Mouse (Mus musculus): ENCODE measurements around the gene Cachd1.

Gene Cachd1

DNA sequence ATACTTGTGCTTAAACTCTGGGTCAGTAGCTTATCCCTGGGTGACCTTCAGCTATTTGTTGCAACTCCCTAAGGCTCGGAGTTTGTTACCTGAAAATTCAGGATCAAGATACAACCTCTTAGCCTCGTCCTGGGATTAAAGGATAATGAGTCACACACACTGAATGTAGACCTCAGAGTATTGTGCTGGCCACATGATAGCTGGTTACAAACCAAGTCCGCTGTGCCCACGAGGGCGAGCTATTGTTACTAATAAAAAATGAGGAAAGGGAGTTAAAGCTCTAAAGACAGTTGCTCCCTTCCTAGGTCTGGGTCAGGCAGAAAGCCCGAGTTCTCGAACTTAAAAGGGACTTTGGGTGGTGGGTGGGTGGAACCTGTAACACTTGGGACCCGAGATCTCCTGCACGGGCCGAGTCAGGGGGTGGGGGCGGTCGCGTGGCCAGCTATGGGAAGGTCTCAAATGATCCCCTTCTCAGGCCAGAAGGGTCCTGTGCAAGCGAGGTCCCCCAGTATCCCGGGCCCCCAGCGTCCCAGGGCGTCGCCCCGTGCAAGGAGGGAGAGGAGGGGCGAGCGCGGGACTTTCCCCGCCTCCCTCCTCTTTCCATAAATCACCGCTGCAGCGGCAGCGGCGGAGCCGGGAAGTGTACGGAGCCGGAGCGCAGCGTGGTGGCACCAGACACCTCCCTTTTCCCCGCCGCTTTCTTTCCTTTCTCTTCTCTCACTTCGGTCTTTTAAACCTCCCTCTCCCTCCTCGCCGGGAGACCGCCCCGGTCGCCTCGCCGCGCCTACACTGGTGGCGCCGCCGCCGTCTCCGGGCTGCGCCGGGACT is at the start of gene Cachd1:
Cachd1 (plus strand) TSS at position 633 of the 828 bp plus-strand sequence.
- peak; percentile 90 for DNase-seq

DNA sequence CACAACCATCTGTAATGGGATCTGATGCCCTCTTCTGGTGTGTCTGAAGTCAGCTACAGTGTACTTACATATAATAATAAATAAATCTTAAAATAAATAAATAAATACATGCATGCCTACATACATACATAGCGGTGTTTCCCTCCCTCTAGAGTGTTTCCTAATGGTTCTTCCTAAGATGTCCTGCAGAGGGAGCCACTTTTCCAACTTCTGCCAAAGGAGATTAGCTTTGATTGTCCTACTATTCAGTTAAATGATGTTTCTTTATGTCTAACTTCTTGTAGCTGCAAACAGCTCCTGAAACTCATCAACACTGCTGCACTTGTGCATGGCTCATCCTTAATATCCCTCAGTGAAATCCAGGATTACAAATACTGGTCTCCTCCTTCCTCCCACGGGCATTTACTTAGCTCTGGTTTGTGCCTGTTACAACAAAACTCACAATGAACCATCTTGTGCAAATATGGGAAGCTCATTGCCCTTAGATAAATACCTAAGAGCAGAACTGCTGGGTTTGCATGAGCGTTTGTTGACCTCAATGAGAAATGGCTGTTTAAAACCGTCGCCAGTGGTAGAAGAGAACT is 47.5 kb upstream of the Cachd1 start:
- DNase-seq, result peak; percentile 49

DNA sequence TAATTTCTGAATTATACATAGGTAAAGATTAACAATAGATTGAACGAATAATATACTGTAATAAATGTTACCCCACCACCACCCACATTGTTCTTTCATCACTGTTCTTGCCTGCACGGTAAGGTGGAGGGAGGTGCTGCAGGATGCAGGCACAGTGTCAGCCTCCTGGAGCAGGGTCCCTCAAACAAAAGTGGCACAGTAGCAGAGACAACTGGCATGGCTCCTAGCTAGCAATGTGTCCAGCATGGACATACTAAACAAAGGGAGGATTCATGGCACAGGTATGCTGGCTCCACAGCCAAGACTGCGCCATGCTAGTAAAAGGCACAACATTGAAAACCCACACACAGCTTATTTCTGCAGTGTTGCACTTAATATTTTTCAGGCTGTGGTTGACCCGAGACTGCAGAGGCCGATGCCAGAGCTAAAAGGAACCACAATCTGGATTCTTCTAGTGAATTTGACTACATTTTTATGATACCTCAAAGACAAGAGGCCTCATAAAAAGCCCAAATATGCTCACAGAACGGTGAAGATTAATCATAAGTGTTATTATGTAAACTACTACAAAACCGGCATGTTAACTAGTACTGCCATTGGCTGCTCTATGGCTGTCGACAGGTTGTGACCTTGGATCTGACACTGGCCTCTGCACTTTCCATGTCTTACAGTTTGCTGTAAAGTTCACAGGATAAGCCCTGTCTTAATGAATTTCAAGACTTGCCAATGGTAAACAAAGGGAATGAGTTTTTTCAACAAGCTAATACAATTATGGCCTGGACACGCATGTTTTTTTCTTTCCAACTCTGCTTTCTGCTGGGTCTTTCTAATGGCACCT is 41.2 kb upstream of the Cachd1 start:
- DNase-seq, result no peak

DNA sequence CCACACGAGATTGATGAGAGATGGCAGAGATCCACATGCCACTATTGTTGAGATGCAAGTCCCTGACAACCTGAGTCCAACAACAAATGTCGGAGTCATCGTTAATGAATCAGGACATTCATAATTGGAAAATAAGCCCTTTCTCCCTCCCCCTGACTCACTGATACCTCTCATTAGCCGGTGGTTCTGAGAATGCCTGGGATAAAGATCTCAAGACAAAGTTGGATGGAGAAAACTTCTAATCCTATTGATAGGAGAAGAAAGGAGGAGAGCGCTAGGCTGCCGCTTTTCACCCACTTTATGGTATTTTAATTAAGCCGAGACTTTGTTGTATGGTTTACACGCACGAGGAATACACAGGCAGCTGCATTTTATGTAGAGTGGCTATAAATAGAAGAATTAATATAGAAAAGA is 40.5 kb upstream of the Cachd1 start:
- DNase-seq, result no peak

DNA sequence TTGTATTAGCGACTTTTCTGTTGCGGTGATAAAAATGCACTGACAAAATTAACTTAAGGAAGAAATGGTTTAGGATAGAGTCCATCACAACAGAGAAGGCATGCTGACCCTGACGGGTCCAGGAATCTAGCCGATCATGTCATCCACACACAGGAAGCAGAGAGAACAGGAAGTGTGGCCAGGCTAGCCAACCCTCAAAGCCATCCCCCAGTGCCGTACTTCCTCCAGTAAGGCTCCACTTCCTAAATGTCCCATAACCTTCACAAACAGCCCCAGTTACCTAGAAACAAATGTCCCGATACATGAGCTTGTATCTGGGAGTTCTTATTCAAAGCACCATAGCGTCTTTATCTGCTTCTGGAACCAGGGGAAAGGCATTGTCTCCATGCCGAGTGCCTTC is 32.9 kb upstream of the Cachd1 start:
- no peak for DNase-seq

DNA sequence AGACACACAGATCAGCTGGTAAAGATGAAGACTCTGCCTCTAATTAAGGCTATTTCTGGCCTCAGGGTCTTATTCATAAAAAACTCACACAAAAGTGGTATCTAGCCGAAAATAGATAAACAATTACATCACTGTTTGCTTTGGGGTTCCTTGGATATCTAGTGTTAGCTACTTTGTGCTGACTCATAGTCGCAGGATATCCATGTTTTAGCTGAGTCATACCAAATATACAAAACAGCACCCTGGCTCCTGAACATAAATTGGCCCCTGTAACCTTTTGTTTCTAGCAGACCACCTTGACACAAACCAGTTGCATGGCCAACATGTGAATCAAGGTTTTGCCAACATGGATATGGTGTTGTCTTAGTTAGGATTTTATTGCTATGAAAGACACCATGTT is 24.2 kb upstream of the Cachd1 start:
- DNase-seq, result no peak

DNA sequence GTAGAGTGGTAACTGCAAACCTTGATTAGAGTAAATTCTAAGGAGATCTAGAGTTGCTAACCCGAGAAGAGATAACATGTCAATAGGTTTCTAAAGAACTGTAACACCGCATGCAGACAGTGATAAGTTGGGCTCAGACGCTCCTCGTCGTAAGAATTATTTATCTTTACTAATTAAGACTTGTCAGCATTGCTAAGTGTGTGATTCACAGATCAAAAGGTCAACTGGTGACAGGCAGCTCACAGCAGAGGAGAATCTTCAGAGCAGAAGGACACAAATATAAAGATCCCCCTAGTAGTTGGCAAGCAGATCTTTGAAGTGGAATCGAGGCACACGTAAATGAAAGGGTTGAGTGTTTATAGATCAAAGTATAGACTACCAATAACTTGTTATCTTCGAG is 20.8 kb upstream of the Cachd1 start:
- no peak for DNase-seq

DNA sequence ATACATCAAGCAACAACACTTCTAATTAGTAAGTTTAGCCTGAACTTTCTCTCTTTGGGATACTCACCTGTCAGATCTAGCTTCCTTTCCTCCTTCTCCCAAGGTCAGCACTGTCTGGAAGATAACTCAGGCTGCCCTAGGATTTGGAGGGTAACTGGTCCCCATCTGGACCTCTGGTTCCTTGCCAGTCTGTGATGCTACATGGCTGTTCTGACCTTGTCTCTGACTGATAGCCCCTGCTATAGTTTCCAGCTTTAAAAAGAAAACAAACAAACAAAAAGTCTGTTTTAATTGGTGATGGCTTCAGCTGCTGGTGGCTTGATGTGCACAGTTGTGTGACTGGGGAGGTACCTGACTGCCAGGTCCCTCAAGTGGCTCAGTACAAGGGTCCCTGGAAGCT is 20.0 kb upstream of the Cachd1 start:
- no peak for DNase-seq

DNA sequence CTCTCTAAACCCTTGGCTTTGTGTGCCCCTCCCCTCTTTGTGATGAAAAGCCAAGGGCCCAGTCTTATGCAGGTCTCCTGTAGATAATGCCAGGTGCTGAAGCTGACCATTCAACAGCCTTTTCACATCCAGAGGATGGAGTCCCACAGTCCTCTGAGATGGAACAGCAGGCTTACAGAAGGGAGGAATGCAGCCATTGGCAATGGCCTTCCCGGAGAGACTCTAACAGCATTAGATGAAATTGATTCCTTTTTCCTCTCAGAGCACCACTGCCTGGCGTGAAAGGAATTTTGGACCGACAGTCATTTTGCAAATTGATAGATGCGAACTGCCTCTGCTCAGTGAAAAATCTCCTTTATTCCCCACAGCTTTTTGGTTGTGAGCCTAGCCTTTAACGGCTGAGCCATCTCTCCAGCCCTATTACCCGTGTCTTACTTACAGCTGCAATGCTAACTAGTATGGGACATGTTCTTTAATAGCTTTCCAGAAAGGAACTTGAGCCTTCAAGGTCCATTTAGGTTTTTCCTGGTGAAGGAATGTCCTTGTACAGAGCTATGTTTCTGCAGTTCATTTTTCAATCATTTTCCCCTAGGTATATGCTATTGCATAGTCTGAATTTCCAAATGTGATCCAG is 18.1 kb upstream of the Cachd1 start:
- DNase-seq, result no peak

DNA sequence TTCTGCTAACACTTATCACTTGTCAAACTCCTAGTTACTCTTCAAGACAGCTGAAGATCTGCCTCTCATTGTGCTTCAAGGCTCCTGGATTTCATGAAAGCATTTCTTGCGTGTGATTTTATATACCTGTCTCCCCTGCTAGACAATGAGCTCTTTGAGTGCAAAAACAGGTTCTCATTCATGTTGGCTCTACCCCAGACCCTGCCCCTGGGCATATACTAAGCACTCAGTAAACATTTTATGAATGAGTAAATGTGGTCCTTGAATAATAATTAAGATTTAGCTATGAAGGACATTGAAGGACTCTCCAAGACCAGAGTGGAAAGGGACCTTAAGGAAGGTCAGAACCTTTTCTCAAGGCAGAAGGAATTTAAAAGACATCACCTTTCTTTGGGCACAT is 16.9 kb upstream of the Cachd1 start:
- DNase-seq, result no peak

DNA sequence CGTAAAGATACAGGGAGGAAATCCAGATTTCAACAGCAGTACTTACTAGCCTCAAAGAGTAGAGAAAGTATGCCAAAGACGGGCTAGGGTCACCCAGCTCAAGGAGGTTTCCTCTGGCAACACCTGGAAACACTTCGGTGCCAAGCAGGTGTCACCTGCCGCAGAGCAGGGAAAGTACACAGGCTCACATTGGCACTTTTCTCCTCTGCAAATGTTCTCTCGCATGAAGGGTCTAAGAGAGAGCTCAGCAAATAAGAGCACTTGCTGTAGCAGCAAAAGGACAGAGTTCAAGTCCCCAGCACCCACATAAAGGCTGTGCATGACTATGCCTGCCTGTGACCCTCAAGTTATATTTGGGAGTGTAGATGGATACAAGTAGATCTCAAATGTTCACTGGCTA is 16.1 kb upstream of the Cachd1 start:
- DNase-seq, result no peak

DNA sequence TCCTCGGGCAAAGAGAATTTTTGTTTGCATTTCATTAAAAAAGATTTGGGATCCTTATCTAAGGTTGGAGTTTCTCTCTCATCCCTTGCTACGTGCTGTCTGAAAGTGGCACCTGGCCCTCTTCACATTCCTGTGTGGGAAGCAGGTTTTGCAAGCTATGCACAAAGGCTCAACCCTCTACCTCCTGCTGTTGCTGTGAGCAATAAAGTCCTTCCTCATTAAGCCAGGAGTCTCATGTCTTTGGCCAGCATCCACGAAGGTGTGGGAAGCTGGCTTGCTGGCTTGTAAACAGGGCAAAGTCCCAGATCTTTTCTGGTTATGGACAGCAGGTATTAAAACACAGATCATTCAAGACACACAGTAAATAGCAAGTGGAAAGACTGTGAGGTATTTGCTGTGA is 7.9 kb upstream of the Cachd1 start:
- DNase-seq, result peak; percentile 74

DNA sequence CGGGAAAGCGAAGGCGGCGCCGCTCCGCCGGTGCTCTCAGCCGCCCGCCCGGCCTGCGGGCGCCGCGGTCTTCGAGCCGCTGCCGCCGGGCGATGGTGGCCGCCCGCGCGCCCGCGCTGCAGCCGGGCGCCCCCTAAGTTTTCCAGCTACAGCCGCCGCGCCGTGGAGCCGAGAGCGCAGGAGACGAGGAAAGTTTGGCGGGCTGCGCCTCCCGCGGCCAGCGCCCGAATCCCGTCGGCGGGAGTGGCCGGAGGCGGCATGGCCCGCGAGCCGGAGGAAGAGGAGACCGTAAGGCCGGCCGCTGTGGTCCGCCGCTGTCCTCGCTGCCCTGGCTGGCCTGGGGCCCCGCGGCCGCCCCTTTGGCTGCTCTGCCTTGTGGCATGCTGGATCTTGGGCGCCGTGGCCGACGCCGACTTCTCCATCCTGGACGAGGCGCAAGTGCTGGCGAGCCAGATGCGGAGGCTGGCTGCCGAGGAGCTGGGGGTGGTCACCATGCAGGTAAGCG is 448 bp downstream of the Cachd1 start:
- DNase-seq, result peak; percentile 78

DNA sequence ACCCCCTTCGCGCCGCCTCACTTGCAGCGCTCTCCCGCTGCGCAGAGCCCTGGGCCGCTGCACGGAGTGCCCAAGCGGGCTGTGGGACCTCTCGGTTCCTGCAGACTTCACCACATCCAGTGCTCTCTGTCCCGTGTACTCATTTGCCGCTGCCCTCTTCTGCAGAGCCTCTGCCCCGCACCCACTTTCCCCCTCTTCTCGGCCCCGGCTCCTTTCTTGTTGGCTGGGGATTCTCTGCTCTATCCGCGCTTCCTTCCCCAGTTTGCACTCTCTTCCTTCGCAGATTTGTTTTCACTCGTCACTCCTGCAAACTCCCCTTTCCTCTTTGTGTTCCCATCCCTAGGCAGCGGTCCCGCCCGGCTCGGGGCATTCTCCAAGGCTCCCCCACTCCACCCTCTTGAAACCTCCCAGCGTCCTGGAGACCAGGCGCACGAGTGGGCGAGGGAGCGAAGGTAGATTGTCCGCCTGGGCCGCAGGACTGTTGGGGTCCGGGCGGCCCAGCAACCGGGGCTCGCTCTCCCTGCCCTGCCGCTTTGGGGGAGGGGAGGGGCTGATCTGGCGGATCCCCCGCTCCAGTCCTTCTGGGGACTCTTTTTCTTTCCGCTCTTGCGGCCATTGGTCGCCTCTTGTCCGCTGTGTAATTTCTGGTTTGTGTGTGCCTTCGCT is 1.0 kb downstream of the Cachd1 start:
- DNase-seq, result peak; percentile 74

DNA sequence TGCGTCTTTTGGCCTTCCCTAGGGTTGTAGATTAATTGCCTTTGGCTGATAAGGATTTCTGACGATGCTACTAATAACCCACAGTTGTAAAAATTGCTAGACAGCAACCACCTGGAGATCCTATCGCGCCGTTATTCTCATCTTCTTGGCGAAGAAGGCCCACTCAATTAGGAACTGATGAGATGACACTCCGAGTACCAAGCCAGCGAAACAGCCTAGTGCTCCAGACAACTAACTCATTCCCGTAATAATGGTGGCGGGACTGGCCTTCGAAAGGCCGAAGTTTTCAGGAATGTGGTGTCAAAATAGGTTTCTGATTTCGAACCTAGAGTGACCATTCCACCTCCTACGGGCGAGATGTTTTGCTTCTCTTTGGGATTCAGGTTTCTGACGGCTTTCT is 1.6 kb downstream of the Cachd1 start:
- peak; percentile 26 for DNase-seq

DNA sequence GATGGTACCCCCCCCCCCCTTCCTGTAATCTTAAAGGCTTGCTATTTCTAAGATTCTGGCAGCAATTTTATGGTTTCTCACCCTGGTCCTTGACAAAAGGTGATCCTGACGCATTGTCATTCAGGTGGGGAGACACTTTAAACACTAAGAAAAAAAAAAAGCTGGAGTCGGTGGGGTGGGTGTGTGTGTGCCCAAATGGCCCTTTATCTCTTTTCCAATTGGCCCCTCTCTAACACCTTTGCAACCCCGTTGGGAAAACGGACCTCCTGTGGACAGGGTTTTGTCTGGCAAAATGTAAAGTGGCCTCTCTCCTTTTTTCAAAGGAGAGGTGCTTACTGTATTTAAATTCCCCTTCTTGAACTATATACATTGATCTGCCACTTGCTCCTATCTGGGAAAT is 2.5 kb downstream of the Cachd1 start:
- DNase-seq, result no peak

DNA sequence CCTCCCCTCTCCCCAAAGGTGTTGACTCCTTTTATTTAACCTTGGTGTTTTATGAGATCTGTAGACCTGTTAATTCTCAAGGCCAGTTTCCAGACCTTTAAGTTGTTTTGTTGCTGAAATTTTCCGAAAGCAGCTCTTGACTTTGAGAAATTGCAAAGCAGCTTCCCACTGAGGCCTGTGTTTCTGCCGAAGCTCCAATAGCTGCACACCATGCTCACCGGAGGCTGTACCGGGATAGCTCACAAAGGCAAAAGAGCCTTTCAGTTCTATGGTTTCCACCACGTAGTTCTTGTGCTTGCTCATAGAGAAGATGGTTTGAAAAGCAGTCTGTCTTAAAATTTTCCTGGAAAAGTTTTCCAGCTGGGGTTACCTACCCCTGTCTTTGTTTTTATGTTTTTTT is 3.2 kb downstream of the Cachd1 start:
- DNase-seq, result no peak

DNA sequence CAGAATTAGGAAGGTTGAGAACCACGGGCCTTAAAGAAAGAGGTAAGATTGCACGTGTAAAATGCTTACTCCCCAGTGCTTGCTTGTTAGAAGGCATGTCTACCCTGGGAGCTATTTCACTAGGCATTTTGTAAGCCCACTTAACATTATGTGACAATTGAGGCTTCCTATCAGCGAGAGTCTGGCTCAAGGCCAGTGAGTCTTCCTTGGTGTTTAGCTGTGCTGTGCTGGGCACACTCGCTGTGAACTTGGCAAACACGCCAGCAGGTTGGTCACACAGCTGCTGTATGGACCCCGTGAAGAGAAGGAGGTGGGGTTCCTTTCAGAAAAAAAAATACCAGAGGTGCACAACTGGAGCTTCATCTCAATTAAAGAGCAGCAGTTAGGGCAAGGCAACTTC is 4.4 kb downstream of the Cachd1 start:
- no peak for DNase-seq

DNA sequence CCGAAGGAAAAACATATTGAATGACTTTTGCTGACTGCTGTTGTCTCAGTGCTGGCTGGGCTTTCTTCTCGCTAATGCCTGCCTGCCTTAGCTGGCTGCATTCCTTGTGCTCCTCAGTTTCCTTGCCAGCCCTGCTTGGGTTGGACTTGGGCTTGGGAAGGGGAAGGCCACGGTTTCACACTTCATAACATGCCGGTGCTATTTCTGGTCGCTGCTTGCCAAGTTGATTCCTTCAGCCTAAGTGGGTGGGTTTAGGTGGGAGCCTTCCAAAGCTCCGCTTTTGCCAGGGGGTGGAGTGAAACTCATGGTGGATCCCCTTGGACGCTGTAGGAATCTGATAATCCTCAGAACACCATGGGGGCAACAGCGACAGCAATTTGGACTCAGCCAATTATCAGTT is 5.9 kb downstream of the Cachd1 start:
- DNase-seq, result no peak

DNA sequence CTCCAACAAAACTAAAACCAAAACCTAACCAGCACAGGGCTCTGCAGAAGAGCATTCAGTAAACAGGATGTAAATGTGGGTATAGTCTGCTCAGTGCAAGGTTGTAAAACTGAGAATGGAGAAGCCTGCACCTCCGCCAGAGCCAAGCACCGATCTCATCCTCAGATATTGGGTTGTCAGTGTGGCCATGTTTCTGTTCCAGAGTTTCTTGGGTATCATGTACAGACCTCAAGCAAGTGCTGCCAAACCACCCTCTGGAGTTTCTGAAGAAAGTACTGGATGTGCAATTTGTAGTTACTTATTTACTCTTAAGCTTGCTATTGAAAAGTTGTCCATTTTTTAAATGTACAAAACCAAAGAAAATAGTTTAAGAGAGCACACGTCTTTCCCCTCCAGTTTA is 6.4 kb downstream of the Cachd1 start:
- no peak for DNase-seq

DNA sequence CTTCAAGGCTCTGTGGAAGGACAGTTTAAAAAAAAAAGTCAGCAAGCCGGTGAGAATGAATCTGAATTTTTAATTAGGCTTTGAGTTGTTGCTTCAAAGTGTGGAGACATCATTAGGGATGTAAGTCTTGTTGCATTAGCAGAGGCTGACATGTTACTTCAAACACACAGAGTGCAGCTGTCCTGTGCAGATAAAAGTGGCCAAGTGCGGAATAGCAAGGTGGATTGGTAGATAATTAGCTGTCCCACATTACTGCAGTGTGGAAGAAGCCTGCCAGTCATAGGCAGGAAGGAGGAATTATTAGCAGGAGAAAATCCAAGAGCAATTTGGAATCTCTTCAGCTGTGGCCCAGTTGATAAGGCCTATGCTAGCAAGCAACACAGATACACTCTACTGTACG is 10.7 kb downstream of the Cachd1 start:
- DNase-seq, result no peak

DNA sequence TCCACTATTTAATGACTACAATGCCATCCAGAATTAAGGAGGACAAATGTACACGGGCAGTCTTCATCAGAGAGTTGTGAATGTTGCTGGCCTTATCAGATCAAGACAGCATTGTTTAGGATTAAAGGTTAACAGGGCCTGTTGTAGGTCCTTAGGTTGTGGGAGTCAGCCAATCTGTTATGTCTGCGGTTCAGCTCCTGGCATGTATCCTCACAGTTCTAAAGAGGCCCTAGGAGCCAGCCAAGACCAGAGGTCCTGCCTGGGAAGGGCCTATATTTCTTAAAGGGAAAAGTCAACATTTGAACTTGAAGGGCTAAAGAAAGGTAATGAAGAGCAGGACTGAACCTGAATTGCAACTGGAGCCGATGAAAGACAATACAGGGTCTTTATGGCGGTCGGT is 13.7 kb downstream of the Cachd1 start:
- no peak for DNase-seq

DNA sequence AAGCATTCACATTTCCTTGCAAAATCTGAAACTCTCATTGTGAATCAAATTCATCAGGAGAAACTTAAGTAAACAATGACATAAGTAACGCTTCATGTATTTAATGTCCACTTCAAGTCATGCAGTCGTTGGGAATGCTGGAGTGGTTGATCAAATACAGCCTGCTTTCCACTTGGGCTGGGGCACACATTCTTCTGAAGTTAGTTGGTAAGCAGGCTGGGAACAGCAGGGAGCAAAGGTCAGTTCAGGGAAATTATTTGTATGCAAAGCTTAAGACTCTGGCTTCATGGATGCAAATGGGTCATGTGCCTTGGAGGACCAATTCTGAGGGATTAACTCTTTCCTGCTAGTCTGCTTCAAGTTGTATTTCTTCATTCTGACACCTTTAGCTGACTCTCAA is 16.7 kb downstream of the Cachd1 start:
- DNase-seq, result peak; percentile 60
